20 mouse cellular contexts compared by ENCODE assay signal in the genomic region with DNA sequence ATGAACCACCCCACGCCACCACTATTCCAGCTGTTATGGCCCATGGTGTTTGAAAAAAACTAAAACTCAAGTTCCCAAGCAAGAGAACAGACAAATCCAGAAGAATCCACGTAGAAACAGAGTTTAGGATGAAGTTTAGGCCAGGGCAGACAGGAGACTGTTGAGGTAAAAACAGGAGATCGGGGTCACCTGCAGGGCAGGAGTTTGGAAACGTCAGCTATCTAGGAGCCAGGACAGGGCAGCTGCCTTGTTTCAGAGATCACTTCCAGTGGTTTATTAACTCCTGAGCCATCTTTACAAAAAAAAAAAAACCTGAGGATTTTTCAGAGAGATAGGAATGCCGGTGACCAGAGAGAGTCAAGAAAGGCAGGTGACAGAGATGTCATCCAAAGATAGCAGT. TPM values are rescaled to one million over a fixed set of nuclear protein-coding genes. Genes with fewer than 3 reads are reported as not detected.
A peak's percentile ranks its signal among the peaks of the same experiment; 100 is the strongest.
DNase-seq lines count a peak whose midpoint lies in the region; ATAC-seq and TF ChIP-seq lines count a peak whose summit lies in the region.
"Had no signal": no experiment of that assay in that cellular context is flagged by ENCODE, and none has a peak within 500 bp of the region (broad histone marks: within the 10 kb centered on the region; RNA-seq: fewer than 3 reads in every experiment).

No protein-coding gene starts in this region.

- intact Hi-C loops in left cerebral cortex, postnatal 14 days (cut with DNase I), result no loop called here

- no peak overlapping the region for H3K4me2 ChIP-seq in kidney, embryonic 15.5 days
- H3K4me2 ChIP-seq in liver, postnatal 0 days (ENCODE audit: low read depth, low read length), result no peak overlapping the region
- H3K4me2 ChIP-seq: embryonic facial prominence, embryonic 13.5 days; forebrain, embryonic 12.5 days had no signal

- WGBS in kidney, embryonic 15.5 days, result 62% methylated on average over 5 of the region's 5 CpGs
- 54% methylated on average over 5 of the region's 5 CpGs for WGBS in liver, adult 2 months
- 76% methylated on average over 5 of the region's 5 CpGs for WGBS in liver, postnatal 0 days (ENCODE audit: insufficient replicate concordance)
- WGBS in small intestine, adult 2 months, result 86% methylated on average over 5 of the region's 5 CpGs

- no peak for TF ChIP-seq POLR2A in liver, adult 2 months (IDR thresholded peaks at IDR 0.05; ENCODE audit: extremely low read depth, insufficient read depth, low read length)
- TF ChIP-seq POLR2A in small intestine, adult 2 months (IDR thresholded peaks at IDR 0.05; ENCODE audit: low read depth, low read length), result no peak

- no peaks in the 10 kb centered on the region for H3K36me3 ChIP-seq in kidney, embryonic 15.5 days
- peaks cover 2% of the 10 kb centered on the region; the same call in 1 of the 2 replicates for H3K36me3 ChIP-seq in liver, adult 2 months (ENCODE audit: control insufficient read depth, insufficient read depth, low read length)
- no peaks in the 10 kb centered on the region for H3K36me3 ChIP-seq in liver, postnatal 0 days (replicated peaks; ENCODE audit: insufficient read depth, low read length)
- peaks cover 34% of the 10 kb centered on the region for H3K36me3 ChIP-seq in small intestine, adult 2 months (ENCODE audit: control insufficient read depth, insufficient read depth, low read length)
- H3K36me3 ChIP-seq: embryonic facial prominence, embryonic 13.5 days; forebrain, embryonic 12.5 days; heart, embryonic 10.5 days had no signal

- H3K27ac ChIP-seq in kidney, embryonic 15.5 days, result no peak overlapping the region
- peak overlapping the region; percentile 73 for H3K27ac ChIP-seq in liver, adult 2 months (replicated peaks; ENCODE audit: insufficient read depth, low read depth, low read length)
- H3K27ac ChIP-seq in liver, postnatal 0 days (ENCODE audit: low read depth), result no peak overlapping the region
- peak overlapping the region; percentile 40; the same call in 1 of the 2 replicates for H3K27ac ChIP-seq in small intestine, adult 2 months (ENCODE audit: insufficient read depth, low read depth, low read length)
- H3K27ac ChIP-seq: embryonic facial prominence, embryonic 13.5 days; forebrain, embryonic 12.5 days; heart, embryonic 10.5 days had no signal

- no peak for ATAC-seq in kidney, embryonic 15.5 days (replicated peaks; ENCODE audit: low FRiP score)
- no peak for ATAC-seq in liver, postnatal 0 days
- ATAC-seq: activated CD4-positive, CD25-positive, alpha-beta regulatory T cell, adult 4 months; forebrain, embryonic 16.5 days had no signal

- no peaks in the 10 kb centered on the region for H3K27me3 ChIP-seq in kidney, embryonic 15.5 days
- H3K27me3 ChIP-seq in liver, adult 2 months (ENCODE audit: control insufficient read depth, insufficient read depth, low read length), result no peaks in the 10 kb centered on the region
- H3K27me3 ChIP-seq in liver, postnatal 0 days (ENCODE audit: insufficient read depth, low read length), result no peaks in the 10 kb centered on the region
- H3K27me3 ChIP-seq in small intestine, adult 2 months (ENCODE audit: control insufficient read depth, insufficient read depth, low read length), result no peaks in the 10 kb centered on the region
- H3K27me3 ChIP-seq: embryonic facial prominence, embryonic 13.5 days; forebrain, embryonic 12.5 days had no signal

- TF ChIP-seq CTCF in liver, adult 2 months (IDR thresholded peaks at IDR 0.05; ENCODE audit: low read depth, low read length), result no peak
- TF ChIP-seq CTCF in liver, postnatal 0 days (IDR thresholded peaks at IDR 0.05; ENCODE audit: low read depth), result no peak
- TF ChIP-seq CTCF in small intestine, adult 2 months (IDR thresholded peaks at IDR 0.05; ENCODE audit: extremely low read depth, insufficient read length, insufficient replicate concordance, low read depth, low read length), result no peak

- no peak overlapping the region for H3K9ac ChIP-seq in kidney, embryonic 15.5 days
- H3K9ac ChIP-seq in liver, adult 2 months (ENCODE audit: low read depth, low read length), result no peak overlapping the region
- H3K9ac ChIP-seq in liver, postnatal 0 days (replicated peaks), result no peak overlapping the region
- H3K9ac ChIP-seq: embryonic facial prominence, embryonic 13.5 days; forebrain, embryonic 12.5 days had no signal

- no peak overlapping the region for H3K4me3 ChIP-seq in kidney, embryonic 15.5 days (replicated peaks)
- no peak overlapping the region for H3K4me3 ChIP-seq in liver, adult 2 months (ENCODE audit: insufficient read depth, low read depth, low read length)
- H3K4me3 ChIP-seq in liver, postnatal 0 days (ENCODE audit: low read depth, low read length), result no peak overlapping the region
- no peak overlapping the region for H3K4me3 ChIP-seq in small intestine, adult 2 months (ENCODE audit: low read depth, low read length)
- H3K4me3 ChIP-seq: embryonic facial prominence, embryonic 13.5 days; forebrain, embryonic 12.5 days; heart, embryonic 10.5 days had no signal

- no peak for TF ChIP-seq EP300 in liver, postnatal 0 days (IDR thresholded peaks at IDR 0.05; ENCODE audit: low read depth)

- no peaks in the 10 kb centered on the region for H3K9me3 ChIP-seq in kidney, embryonic 15.5 days (replicated peaks)
- H3K9me3 ChIP-seq in liver, postnatal 0 days (ENCODE audit: low read length), result no peaks in the 10 kb centered on the region
- H3K9me3 ChIP-seq: embryonic facial prominence, embryonic 13.5 days; forebrain, embryonic 12.5 days; heart, embryonic 10.5 days had no signal

- H3K4me1 ChIP-seq in kidney, embryonic 15.5 days, result no peaks in the 10 kb centered on the region
- peaks cover 11% of the 10 kb centered on the region; the same call in 1 of the 2 replicates for H3K4me1 ChIP-seq in liver, adult 2 months (ENCODE audit: control insufficient read depth, insufficient read depth, low read length)
- peaks cover 5% of the 10 kb centered on the region; the same call in 1 of the 2 replicates for H3K4me1 ChIP-seq in liver, postnatal 0 days (ENCODE audit: insufficient read depth)
- H3K4me1 ChIP-seq in small intestine, adult 2 months (ENCODE audit: control insufficient read depth, insufficient read depth, insufficient read length, low read length), result peaks cover 7% of the 10 kb centered on the region
- H3K4me1 ChIP-seq: embryonic facial prominence, embryonic 13.5 days; forebrain, embryonic 12.5 days; heart, embryonic 10.5 days had no signal

- DNase-seq in kidney, adult 11 months, result peak; percentile 71
- DNase-seq in liver, adult 2 months (ENCODE audit: extremely low read depth, low read depth, low spot score), result peak; percentile 75
- no peak for DNase-seq in liver, postnatal 0 days
- DNase-seq in left cerebral cortex, postnatal 14 days (ENCODE audit: low spot score in 2 of 2), result no peak
- DNase-seq in T-cell, adult 2 months (ENCODE audit: low spot score), result no peak
- DNase-seq: adrenal gland, postnatal 14 days; cerebellum, adult 11-12 months; cerebellum, adult 9-10 months; cerebellum, postnatal 25 days; gastrocnemius, postnatal 10 days; heart, adult 18-20 months; heart, postnatal 10 days; heart, postnatal 4 days had no signal

- H3K79me2 ChIP-seq in liver, adult 2 months (ENCODE audit: control insufficient read depth, insufficient read depth, low read length), result no peaks in the 10 kb centered on the region

RNA-seq across cellular contexts. Expression of a gene that starts 20.8 kb away (rescaled TPM):
- polyA plus RNA-seq in kidney, embryonic 15.5 days (2015; fragmentation: Nextera tagmentation; extraction: Ambion mirVana), result 26.8 and 26.9 TPM in 2 replicates
- 33.0 and 46.4 TPM in 2 replicates for total RNA-seq in liver, adult 2 months (2014; rRNA removed)
- 27.0 and 34.9 TPM in 2 replicates for polyA plus RNA-seq in liver, adult 2 months (2012; rRNA removed)
- 6.7 and 7.3 TPM in 2 replicates for polyA plus RNA-seq in liver, postnatal 0 days (2015; fragmentation: Nextera tagmentation; extraction: Ambion mirVana)
- 124 and 167 TPM in 2 replicates for polyA plus RNA-seq in small intestine, adult 2 months (2012; rRNA removed)
- total RNA-seq in left cerebral cortex, postnatal 14 days (2021), result 10 to 100 TPM; 21.4 to 22.8 TPM

RNA-seq across cellular contexts. Expression of a gene that starts 46.3 kb away (rescaled TPM):
- polyA plus RNA-seq in kidney, embryonic 15.5 days (2015; fragmentation: Nextera tagmentation; extraction: Ambion mirVana), result 11.7 and 13.4 TPM in 2 replicates
- total RNA-seq in liver, adult 2 months (2014; rRNA removed), result 4.8 and 6.0 TPM in 2 replicates
- polyA plus RNA-seq in liver, adult 2 months (2012; rRNA removed), result 2.1 and 2.5 TPM in 2 replicates
- 1.2 and 2.4 TPM in 2 replicates for polyA plus RNA-seq in liver, postnatal 0 days (2015; fragmentation: Nextera tagmentation; extraction: Ambion mirVana)
- polyA plus RNA-seq in small intestine, adult 2 months (2012; rRNA removed), result 0.38 and 0.58 TPM in 2 replicates
- 10 to 100 TPM; 16.9 to 17.7 TPM for total RNA-seq in left cerebral cortex, postnatal 14 days (2021)

Comparison
In these comparisons a context has a peak if more than half of its experiments do, and no peak if none do; other contexts are left out.
1. DNase-seq: peak in kidney, adult 11 months (single experiment) and liver, adult 2 months (single experiment); none in liver, postnatal 0 days (single experiment), left cerebral cortex, postnatal 14 days (0 of 2) and T-cell, adult 2 months (single experiment).
2. H3K27ac ChIP-seq: peak in liver, adult 2 months (single experiment) and small intestine, adult 2 months (single experiment); none in kidney, embryonic 15.5 days (single experiment) and liver, postnatal 0 days (single experiment).